Mouse (Mus musculus) cortical plate, adult 2 months (tissue): Measurements from ENCODE around the gene Rhoj. TPM values are rescaled to one million over a fixed set of nuclear protein-coding genes. Genes with fewer than 3 reads are reported as not detected.

Experiments used
- H3K27ac ChIP-seq: fragments of 200-500 bp; 2 replicates; pipeline ENCODE4 v1.5.1; 2012; ENCODE audit warnings: low read length, control low read depth, inconsistent platforms; ENCODE audit not compliant: insufficient read depth
- H3K4me1 ChIP-seq: fragments of 200-500 bp; 2 replicates; pipeline ENCODE4 v1.6.1; 2011; ENCODE audit warnings: low read length; ENCODE audit not compliant: control insufficient read depth, insufficient read depth
- H3K4me3 ChIP-seq: fragments of 200-500 bp; 2 replicates; pipeline ENCODE4 v1.5.1; 2011; ENCODE audit warnings: mild to moderate bottlenecking, low read length, control low read depth; ENCODE audit not compliant: insufficient read depth
- CTCF ChIP-seq: fragments of 200-500 bp; IDR thresholded peaks from 2 replicates; pipeline ENCODE4 v1.5.1; 2011; ENCODE audit warnings: mild to moderate bottlenecking, control low read depth, low read length; ENCODE audit not compliant: insufficient read depth; ENCODE audit errors: extremely low read depth
- POLR2A ChIP-seq: fragments of 200-500 bp; IDR thresholded peaks from 2 replicates; pipeline ENCODE4 v1.6.1; 2011; ENCODE audit warnings: mild to moderate bottlenecking, low read length, control low read depth; ENCODE audit not compliant: insufficient read depth; ENCODE audit errors: extremely low read depth
- polyA plus RNA-seq: library from polyadenylated mRNA; depleted of rRNA; stranded (reverse); fragments of >200 nt; gene quantifications from 2 replicates; pipeline ENCODE4 v1.2.3, GENCODE M21; 2012

The Rhoj gene
- polyA plus RNA-seq, 1 experiment: 5.4 TPM

DNA sequence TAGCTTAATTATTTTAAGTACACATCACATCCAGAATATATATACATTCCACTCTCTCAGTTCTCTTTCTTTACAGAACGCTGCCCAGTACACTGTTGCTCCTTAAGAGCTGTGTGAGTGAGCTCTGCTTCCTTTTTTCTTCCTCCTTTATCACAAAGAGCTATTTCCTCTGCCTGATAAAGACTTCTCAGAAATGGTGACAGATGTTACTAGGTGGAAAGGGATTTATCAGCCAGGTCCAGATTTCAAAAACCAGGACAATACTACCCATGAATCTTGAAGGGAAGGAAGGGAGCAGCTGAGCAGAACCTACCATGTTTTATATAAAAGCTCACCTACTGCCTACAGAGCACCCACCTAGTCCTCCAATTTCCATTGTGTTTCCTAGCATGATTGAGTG, 8.3 kb upstream of the Rhoj start:
- no peak overlapping the region for H3K27ac ChIP-seq
- no peak for TF ChIP-seq POLR2A
- no peak for TF ChIP-seq CTCF
- H3K4me3 ChIP-seq: no peak overlapping the region
- no peaks in the 10 kb centered on the region; the same call in 1 of the 2 replicates for H3K4me1 ChIP-seq

DNA sequence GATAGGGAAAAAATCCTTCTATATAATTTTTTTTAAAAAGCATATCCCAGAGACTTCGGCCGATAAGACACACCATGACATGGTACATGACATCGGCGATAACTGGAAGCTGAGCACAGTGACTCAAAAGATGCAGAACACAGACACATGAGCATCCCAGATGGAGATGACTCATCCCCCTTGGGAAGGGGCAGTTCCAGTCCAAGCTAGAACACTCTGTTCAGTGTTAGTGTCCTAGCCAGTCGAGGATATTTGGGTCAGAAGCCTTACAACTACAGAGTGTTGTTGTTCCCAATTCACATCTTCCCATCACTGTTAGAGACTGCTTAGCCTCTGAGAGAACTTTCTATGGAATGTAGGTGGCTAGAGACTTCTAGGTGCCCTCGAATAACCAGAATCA, 4.0 kb upstream of the Rhoj start:
- Histone ChIP-seq H3K4me1 (no peaks in the 10 kb centered on the region; the same call in 1 of the 2 replicates), H3K4me3 (no peak overlapping the region), H3K27ac (no peak overlapping the region)
- TF ChIP-seq POLR2A (no peak), CTCF (no peak)

DNA sequence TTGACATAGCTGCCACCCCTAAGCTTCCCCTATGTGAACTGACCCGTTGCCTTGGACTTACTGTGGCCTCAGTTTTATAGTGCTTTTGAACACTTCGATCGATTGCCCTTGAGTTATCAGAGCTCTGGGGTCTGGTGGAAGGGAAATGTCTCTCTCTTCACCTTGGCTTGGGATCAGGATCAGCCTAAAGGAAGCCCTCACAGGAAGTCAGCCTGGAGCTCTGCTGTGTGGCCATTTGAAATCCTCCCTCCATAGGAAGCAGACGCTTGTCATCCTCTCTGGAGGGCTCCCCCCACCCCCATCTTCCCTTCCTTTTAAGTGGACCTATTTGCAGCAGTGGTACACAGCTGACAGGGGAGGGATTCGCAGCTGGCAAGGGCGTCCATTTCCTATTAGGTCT, 1.6 kb downstream of the Rhoj start:
- Histone ChIP-seq H3K4me1 (no peaks in the 10 kb centered on the region), H3K27ac (no peak overlapping the region), H3K4me3 (no peak overlapping the region)
- TF ChIP-seq CTCF (no peak), POLR2A (no peak)

DNA sequence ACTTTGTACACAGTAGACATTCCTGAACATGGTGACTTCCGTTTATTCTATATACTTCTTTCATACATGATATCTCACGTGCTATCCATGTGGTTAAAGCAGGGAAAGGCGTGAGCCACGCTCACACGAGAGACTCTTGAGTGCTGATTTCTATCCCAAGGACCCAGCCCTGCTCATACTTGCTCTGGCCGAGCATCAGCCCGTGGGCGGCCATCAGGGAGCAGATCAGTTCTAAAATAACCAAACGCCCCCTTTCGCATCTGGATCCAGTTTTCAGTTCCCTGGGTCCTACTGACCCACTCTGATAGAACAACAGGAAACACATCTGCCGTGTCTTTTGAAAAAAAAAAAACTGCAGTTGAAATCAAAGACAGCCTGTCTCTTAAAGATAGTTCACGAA, 2.6 kb downstream of the Rhoj start:
- TF ChIP-seq CTCF: no peak
- TF ChIP-seq POLR2A: no peak
- Histone ChIP-seq H3K27ac (no peak overlapping the region), H3K4me1 (no peaks in the 10 kb centered on the region), H3K4me3 (no peak overlapping the region)

DNA sequence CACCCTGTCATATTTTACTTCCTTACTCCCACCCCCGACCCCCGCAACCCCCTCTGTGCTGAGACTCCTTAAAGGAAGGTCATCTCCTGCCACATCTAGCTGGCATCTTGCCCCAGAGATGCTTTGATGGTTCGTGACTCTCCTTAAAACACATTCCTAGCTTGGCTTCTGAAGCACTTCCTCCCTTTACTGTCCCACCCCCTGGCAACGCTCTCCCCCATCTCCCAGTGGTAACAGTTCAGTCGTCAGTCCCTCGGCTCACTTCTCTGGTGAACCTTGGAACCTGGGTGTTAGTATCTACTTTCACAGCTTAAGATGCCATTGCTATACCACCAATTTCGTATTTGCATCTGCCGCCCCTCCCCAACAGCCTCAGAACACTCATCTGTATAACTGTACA, 3.8 kb downstream of the Rhoj start:
- Histone ChIP-seq H3K4me1 (no peaks in the 10 kb centered on the region), H3K4me3 (no peak overlapping the region), H3K27ac (no peak overlapping the region)
- TF ChIP-seq POLR2A: no peak
- no peak for TF ChIP-seq CTCF

DNA sequence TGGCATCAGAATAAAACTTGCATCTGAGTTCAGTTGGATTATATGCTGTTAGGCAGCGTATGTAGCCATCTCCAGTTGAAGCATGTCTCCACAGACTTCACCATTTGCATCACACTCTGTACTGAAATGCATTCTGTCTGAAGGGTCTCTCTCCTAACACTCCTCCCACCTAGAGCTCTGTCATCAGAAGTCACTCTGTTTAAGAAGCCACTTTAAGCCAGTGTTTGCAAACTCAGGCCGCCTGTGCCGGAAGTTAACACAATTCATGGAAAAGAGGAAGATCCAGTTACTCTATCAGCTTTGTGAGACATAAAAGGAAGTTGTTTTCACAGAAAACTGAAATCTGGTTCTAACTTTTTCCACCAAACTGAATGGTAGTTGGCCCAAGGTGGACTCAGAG, 5.9 kb downstream of the Rhoj start:
- TF ChIP-seq CTCF (no peak), POLR2A (no peak)
- H3K27ac ChIP-seq: no peak overlapping the region
- H3K4me3 ChIP-seq: no peak overlapping the region
- H3K4me1 ChIP-seq: no peaks in the 10 kb centered on the region

DNA sequence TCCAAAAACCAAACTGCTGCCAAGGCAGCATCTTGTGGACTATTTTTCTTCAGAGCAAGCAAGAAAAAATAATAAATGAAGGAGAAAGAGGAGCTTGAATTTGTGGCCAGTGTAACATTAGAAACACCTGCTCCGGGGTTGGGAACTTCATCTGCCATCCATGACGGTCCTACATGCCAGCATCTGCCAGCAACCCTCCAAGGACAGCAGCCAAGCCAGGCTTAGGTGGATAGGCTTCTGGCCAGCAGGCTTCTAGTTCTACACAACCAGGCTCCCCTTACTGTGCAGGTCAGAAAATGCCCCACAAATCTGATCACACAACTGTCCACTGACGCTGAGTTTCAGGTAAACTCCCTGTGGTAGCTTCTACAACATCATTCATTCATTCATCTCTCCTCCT, 7.7 kb downstream of the Rhoj start:
- Histone ChIP-seq H3K4me3 (no peak overlapping the region), H3K27ac (no peak overlapping the region), H3K4me1 (no peaks in the 10 kb centered on the region)
- TF ChIP-seq POLR2A (no peak), CTCF (no peak)

DNA sequence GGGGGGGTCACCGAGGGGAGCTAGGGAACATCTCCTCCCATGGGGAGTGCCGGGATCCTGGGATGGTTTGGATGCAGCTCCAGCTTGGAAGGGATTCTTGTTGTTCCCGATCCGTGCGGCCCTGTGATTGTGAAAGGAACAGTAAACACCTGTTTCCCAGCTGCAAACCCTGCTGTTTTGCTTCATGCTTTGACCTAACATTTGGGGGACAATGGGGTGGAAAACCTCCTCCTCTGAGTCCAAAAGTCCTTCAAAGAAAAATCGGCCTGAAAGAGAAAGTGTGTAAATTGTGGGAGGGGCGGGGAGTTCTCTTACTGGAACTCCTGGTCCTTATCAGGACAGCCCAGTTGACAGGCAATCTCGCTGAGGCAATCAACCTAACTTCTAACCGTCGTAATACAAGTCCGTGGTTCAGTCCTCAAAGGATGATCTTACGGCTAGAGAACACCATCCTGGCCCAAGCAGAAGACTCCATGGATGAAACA, 12.4 kb downstream of the Rhoj start:
- H3K27ac ChIP-seq: no peak overlapping the region
- no peak overlapping the region for H3K4me3 ChIP-seq
- TF ChIP-seq CTCF (no peak), POLR2A (no peak)
- no peaks in the 10 kb centered on the region for H3K4me1 ChIP-seq

DNA sequence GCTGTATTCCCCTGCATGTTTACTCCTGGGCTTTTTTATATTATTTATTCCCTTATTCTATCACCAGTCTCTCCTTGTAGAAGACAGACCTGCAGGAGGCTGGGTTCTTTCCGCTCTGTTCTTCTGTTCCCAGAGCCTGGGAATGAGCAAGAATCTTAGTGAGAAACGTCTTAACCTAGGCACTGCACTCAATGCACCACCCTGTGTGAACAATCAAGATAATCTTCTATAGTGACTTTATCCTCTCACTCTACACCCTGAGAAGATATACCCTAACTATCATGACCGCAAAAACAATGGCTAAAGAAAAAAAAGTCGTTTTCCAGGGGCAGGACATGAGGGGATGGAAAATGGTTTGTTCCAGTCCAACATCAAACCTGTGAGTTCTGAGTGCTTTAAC, 13.1 kb downstream of the Rhoj start:
- H3K4me1 ChIP-seq: no peaks in the 10 kb centered on the region
- H3K4me3 ChIP-seq: no peak overlapping the region
- H3K27ac ChIP-seq: no peak overlapping the region
- TF ChIP-seq CTCF: no peak
- TF ChIP-seq POLR2A: no peak

DNA sequence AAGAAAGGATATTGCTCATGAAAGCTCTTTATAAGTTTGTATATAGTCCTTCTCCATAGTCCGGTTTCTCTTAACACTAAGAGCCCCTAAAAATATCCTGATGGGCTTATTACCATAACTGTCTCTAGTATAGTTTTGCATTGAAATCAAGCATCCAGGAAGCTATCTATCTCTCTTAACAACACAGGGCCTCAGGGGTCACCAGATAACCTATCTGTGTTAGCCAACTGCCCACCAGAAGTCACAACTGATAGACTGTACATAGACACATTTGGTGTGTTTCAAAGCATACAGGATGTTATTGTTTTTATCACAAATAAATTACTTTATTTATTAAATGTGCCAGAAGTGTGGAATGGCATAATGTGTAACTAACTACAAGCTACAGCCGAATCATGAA, 21.1 kb downstream of the Rhoj start:
- TF ChIP-seq CTCF (no peak), POLR2A (no peak)
- H3K4me3 ChIP-seq: no peak overlapping the region
- no peaks in the 10 kb centered on the region for H3K4me1 ChIP-seq
- no peak overlapping the region for H3K27ac ChIP-seq
